Mouse (Mus musculus) pancreas, adult 10 weeks (tissue): ENCODE data around the gene Ttc21a. TPM values are rescaled to one million over a fixed set of nuclear protein-coding genes. Genes with fewer than 3 reads are reported as not detected.

Source experiments
- polyA plus RNA-seq: library from polyadenylated mRNA; stranded (reverse); fragments of 350-450 nt; fragmentation: Illumina TruSeq; extraction: RNeasy Lipid Tissue Mini Kit (QIAGEN cat#74804); gene quantifications from one replicate; pipeline ENCODE4 v1.2.3, GENCODE M21; 2015; ENCODE audit warnings: low read depth, low replicate concordance; ENCODE audit not compliant: insufficient read depth

The Ttc21a gene
- polyA plus RNA-seq: not detected

GRCm38 (mm10) chr9:119937005-119937773 is at the start of gene Ttc21a, which contains the start of gene Gorasp1:
TSS of gene Ttc21a (plus strand) at chr9:119937606.
TSS of gene Gorasp1 (minus strand) at chr9:119937565.

GRCm38 (mm10) chr9:119894339-119895009 is 42.9 kb upstream of the Ttc21a start, which contains the start of gene Wdr48:
TSS of gene Wdr48 (plus strand) at chr9:119894878.

GRCm38 (mm10) chr9:119984536-119985011 is 47.2 kb downstream of the Ttc21a start, which contains the start of gene Csrnp1:
TSS of gene Csrnp1 (minus strand) at chr9:119984658.

Other genes starting within 250 kb of the Ttc21a start
- gene Scn10a, start 218.3 kb upstream of the Ttc21a start, polyA plus RNA-seq: not detected
- gene Scn11a, start 112.2 kb upstream of the Ttc21a start, polyA plus RNA-seq: not detected
- gene Wdr48, start 42.7 kb upstream of the Ttc21a start, polyA plus RNA-seq: 9.2 TPM
- gene Gorasp1, start within 50 bp of the Ttc21a start, polyA plus RNA-seq: 6.8 TPM
- gene Csrnp1, start 47.1 kb downstream of the Ttc21a start, polyA plus RNA-seq: 2.0 TPM
- gene Xirp1, start 86.0 kb downstream of the Ttc21a start, polyA plus RNA-seq: 0.66 TPM
- gene Cx3cr1, start 132.3 kb downstream of the Ttc21a start, polyA plus RNA-seq: 1.1 TPM
- gene Ccr8, start 154.5 kb downstream of the Ttc21a start, polyA plus RNA-seq: not detected
- gene Slc25a38, start 172.8 kb downstream of the Ttc21a start, polyA plus RNA-seq: 9.4 TPM
- gene Rpsa, start 190.1 kb downstream of the Ttc21a start, polyA plus RNA-seq: 607 TPM
- not detected for gene Mobp, start 212.1 kb downstream of the Ttc21a start, polyA plus RNA-seq